Mouse (Mus musculus) adrenal gland (tissue): Measurements from ENCODE around the gene Igf1r.
"Not testable (repeated sequence)": the region's sequence is repeated elsewhere in the genome, so short reads cannot be mapped to it uniquely, and the experiment has no call there.

Experiments
- intact Hi-C: fragments of 180-260 bp; cut with DNase I; formaldehyde crosslinking; loops from one replicate; pipeline ENCODE4 v1.15.1; 2025

Gene Igf1r

GRCm38 (mm10) chr7:68280352-68280869, 327.8 kb downstream of the Igf1r start:
- intact Hi-C loops, result no loop called here

- intact Hi-C loops, result no loop called here
Observed at GRCm38 (mm10) chr7:68281341-68281740, 328.7 kb downstream of the Igf1r start.

GRCm38 (mm10) chr7:68282304-68283132, 329.9 kb downstream of the Igf1r start:
- intact Hi-C loops, result no loop called here

- intact Hi-C loops, result not testable (repeated sequence)
Observed at GRCm38 (mm10) chr7:68283133-68283520, 330.5 kb downstream of the Igf1r start.
